Mouse (Mus musculus): ENCODE results near the gene Sort1. TPM values are rescaled to one million over a fixed set of nuclear protein-coding genes. Genes with fewer than 3 reads are reported as not detected.
"Not testable (repeated sequence)": the region's sequence is repeated elsewhere in the genome, so short reads cannot be mapped to it uniquely, and the experiment has no call there.

Gene Sort1
- 41.5 and 51.7 TPM in 2 replicates for polyA plus RNA-seq (2012; rRNA removed)

DNA sequence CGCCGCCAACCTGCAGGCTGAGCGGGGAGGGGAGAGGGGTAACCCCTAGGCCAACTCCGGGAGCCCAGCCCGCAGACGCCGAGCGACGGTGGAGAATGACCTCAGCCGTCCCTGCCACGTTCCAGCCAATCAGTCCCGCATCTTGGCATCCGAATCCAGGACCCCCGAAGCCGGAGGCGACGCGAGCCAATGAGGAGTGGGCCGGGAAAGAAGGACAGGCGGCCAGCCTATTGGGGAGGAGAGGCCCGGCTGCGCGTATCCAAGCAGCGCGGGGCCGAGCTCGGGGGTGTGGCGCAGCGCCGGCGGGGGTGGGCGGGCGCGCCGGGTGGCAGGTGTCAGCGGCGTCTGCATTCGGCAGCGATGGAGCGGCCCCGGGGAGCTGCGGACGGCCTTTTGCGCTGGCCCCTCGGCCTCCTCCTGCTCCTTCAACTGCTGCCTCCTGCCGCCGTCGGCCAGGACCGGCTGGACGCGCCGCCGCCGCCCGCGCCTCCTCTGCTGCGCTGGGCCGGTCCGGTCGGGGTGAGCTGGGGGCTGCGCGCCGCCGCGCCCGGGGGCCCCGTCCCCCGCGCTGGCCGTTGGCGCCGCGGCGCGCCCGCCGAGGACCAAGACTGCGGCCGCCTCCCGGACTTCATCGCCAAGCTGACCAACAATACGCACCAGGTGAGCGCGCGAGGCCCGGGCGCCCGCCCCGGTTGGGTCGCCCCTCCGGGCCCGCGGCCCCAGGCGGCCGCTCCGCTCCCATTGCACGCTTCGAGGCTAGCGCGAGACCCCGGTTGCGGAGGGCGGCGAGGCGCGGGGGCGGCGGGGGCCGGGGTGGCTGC, at the start of gene Sort1:
TSS of gene Sort1 (plus strand) at position 302 of the 821 bp plus-strand sequence.
- peak; percentile 70 for DNase-seq (ENCODE audit: low spot score)

DNA sequence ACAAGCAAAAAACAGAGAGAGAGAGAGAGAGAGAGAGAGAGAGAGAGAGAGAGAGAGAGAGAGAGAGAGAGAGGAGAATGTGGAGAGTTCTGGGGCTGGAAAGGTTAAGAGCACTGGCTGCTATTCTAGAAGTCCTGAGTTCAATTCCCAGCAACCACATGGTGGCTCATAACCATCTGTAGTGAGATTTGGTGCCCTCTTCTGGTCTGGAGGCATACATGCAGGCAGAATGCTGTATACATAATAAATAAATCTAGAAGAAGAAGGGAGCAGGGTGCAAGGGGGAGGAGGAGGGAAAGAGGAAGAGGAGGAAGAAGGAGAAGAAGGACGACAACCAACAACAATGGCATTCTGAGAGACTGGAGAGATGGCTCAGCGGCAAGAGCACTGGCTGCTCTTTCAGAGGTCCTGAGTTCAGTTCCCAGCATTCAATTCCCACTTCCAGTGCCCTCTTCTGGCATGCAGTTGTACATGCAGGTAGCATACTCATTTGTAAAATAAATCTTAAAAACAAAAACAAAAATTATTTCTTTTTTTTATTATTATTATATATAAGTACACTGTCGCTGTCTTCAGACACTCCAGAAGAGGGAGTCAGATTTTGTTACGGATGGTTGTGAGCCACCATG, 46.3 kb upstream of the Sort1 start:
- not testable (repeated sequence) for DNase-seq (ENCODE audit: low spot score)

DNA sequence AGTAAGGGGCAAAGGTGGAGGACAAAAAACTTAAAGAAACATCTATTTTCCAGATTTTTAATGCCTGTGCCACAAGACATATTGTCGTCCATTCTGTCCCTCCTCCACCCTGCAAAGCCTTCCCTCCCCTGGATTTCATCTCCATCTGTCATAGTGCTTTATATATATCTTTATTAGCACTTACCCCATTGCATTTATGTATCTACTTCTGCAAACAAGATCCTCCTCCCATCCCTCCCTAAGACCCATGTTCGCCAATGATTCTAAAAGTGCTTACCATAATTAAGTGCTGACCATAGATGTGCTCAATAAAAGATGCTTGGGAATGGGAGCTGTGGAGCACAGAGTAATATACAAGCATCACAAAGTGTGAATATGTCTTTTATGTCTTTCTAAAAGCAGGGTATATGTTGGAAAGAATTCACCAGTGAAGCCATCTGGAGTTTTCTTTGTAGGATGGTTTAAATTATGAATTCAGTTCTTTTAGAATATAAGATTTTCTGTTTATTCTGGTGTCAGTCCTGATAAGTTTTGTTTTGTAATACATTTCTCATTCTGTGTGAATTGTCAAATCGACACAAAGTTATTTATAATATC, 42.5 kb upstream of the Sort1 start:
- no peak for DNase-seq (ENCODE audit: low spot score)

DNA sequence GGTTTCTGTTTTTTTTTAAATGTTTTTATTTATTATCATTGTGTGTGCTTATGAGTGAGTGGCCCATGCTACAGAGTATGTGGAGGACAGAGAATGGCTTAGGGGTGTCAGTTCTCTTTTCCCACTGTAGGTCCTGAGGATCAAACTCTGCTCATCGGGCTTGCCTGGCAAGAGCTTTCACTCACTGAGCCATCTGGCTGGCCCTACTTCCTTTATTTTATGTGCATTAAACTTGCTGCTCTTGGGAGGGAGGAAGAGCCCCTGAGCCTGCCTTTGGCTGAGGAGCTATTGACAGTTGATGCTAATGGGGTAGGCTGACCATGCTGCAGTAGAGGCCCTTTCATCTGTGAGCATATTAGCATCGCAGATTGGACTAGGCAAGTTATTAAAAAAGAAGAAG, 37.0 kb upstream of the Sort1 start:
- no peak for DNase-seq (ENCODE audit: low spot score)

DNA sequence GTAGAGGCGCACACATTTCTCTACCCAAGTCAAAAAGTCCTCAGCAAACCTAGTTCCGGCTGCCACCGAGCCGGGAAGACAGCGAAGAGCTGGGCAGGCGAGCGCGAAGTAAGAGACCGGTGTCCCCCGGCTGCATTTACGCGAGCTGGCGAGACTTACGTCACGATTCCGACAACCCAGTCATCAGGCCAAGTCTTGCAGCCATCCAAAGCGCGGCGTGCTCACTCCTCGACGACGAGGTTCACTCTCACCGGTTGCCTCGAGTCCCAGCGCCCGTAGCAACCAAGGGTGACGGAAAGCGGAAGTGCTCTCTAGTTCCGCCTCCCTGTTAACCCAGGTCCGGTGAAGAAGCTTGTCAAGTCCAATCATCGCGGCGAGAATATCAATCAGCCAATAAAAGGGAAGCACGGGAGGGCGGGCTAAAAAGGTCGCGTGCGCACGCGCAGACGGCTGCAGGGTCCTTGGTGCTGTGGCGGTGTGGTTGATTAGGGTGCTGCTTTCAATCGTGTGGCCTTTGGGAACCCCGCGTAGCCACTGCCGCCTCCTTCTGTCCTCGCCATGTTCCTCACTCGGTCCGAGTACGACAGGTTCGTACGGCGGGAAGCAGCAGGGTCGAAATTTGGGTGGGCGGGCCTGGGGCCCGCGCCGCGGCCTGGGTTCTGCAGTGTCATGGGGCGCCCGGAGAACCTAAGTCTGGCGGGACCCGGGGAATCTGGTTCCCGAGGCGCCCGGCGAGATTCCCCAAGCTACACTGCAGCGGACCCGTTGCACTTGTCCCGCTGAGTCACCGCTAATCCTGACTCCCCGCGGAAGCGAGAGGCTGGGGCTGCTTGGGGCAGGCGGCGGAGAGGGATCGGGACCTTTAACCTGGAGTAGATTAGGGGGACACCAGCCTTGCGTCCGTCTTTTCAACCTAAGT, 26.9 kb upstream of the Sort1 start, which contains the start of gene Psma5:
TSS of gene Psma5 (plus strand) at position 208 of the 919 bp plus-strand sequence.
- DNase-seq (ENCODE audit: low spot score), result peak; percentile 70

DNA sequence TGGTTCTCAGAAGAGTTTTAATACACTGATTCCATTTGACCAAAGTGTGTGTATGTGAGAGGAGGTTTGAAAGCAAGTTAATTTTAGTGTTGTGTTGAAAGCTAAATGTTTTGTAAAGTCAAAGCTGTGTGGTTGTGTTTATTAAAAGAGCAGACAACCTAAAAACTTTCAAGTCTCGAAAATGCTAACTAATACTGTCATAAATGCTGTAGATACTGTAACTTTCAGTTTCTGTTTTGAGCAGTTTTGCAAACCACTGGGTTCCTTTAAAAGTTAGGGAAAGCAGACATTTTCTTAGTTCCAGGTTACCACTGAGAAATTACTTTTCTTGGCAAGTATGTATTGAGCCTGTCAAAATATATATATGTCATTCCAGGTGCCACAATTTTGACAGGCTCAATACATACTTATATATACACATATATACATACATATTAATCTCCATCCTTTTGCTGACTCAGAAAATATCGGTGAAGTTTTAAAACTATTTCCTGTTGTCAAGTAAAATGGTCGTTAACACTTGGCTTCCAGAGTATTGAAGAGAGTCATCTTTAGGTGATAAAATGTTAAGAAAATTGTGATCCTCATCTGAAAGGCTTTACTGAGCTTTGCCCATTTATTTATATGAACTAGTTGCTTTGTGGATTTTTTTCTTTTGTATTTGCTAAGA, 25.9 kb upstream of the Sort1 start:
- DNase-seq (ENCODE audit: low spot score), result no peak

DNA sequence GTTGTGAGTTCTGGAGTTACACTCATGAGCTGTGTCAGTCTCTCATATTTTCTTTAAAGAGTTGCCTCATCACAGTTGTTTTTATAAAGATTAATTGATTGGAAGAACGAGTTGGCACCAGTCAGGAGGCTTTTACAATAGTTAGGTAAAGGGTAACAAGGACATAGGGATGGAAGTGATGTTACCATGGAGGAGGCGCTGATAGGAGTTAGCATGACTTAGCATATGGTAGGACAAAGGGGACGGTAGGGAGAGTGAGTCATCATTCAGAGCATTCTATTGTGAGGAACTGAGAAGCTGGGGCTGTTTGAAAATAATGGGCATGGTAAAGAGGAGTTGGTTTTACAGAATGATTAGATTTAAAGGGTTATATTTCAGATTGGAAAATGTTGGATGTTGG, 24.6 kb upstream of the Sort1 start:
- DNase-seq (ENCODE audit: low spot score), result no peak

DNA sequence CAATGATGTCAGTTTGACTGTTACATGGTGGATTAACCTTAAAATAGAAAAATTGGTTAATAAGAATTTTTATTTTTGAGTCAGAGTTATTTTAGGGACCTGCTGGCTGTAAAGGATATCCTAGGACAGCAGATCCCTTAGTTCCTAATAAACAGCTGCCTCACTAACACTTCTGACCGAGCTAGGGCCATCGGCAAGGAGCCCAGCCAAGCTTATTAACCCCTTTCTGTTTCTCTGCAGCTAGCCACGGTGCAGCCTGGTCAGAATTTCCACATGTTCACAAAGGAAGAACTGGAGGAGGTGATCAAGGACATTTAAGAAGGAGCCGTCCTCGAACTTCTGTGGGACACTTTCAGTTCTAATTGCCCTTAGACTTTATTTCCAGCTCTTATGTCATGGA, 4.4 kb upstream of the Sort1 start:
- DNase-seq (ENCODE audit: low spot score), result not testable (repeated sequence)

DNA sequence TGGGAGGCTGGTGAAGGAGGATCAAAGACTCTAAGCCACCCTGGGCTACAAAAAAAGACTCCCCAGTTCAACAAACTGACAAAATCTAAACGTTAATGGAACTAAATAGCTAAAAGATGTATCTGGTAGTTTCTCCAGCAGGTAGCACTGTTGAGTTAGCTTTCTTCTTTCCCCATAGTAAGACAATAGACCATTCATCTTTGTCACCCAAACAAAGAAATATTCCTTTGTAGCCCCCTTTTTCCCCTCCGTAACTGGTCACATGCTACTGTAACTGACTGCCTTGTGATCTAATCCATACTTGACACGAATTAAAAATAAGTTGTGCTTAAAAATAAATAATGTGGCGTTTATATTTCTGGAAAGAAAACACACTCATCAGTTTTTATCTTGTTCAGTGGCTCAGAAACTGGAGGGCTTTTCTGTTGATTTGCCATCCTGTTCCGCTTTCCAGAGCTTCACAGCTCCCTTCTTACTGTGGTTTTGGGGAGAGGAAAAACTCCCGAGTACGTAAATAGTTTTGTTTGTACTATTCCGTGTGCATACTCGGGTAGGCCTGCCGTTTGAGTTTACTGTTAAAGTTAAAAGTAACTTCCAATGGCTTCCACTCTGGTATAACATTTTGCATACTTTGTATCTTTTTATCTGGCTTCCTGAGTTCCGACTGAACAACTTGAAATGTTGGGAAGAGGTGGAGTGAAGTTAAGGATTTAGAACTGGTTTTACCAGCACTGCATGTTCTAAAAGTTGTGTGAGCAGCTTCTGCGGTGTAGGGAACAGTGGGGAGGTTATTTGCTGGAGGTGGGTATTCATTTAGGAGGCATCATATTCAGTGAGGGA, 1.3 kb upstream of the Sort1 start:
- no peak for DNase-seq (ENCODE audit: low spot score)

DNA sequence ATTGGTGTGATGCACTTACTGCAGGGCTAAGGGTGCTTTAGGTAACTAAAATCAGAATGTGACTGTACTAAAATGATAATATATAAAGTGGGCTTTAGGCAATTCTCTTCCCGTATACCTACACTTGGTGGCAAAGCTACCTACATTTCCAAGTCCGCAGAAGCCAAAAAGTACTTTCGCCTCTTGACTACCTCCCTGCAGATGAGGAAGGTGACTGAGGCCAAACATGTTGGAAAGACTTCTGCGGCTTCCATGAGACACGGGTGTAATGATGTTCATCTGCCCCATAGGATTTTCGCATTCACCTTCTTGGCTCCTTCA, 681 bp upstream of the Sort1 start:
- no peak for DNase-seq (ENCODE audit: low spot score)

DNA sequence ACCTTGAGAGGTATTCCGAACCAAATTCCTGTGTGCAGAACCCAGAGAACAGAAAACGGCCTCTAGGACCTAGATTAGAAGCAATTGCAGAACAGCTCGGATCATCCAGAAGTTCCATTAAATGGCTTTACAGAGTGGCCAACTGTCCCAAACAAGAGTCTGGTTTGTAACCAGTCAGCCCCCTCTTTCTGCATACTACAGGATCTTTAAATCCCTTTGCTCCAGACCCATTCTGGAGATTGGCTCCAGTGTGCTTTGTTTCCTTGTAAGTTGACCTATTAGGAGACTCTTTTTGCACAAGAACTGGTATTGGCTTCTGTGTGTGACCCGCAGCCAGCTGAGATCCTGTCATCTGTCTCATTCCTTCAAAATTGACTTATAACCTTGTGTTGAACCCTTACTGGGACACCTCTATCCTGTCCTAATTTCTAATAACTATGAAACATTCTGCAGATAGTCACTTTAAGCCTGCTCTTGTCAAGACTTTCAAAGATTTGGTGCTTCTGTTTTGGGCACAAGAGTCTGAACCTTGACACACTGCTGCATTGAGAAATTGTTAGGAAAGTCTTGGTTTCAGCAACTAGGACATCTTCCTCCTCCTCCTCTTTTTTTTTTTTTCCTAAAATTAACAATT, 1.3 kb downstream of the Sort1 start:
- no peak for DNase-seq (ENCODE audit: low spot score)

DNA sequence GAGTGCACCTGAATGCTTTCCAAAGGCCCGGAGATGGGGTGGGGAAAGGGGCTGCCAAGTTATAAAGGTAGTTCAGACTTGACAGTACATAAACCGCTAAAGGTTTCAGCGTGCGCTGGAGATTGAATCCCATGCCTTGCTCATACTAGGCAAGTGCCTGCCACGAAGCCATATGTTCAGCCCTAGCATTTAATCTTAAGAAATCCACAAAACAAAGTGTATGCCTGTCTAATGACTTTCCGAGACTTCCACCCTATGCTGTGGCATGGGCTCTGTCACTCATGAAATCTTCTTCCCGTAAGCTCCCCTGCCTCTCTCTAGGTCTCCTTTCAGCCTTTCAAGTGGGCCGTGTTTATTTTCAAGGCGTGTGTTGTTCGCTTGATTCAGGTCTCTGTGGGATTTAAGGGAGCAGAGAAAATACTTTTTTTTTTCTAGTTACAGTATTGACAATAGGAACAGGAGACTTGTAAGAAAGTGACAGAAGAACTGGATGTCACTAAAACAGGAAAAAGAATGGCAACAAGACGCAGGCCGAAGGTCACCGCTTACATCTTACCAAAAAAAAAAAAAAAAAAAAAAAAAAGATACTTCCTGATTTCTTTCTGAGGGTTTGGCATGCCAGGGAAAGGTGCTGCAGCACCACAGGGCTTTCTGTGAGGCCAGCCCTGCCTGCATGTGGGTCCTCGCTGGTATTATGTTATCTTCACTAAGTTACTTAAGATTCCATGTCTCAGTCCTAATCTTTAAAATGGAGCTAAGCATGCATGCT, 3.0 kb downstream of the Sort1 start:
- DNase-seq (ENCODE audit: low spot score), result no peak

DNA sequence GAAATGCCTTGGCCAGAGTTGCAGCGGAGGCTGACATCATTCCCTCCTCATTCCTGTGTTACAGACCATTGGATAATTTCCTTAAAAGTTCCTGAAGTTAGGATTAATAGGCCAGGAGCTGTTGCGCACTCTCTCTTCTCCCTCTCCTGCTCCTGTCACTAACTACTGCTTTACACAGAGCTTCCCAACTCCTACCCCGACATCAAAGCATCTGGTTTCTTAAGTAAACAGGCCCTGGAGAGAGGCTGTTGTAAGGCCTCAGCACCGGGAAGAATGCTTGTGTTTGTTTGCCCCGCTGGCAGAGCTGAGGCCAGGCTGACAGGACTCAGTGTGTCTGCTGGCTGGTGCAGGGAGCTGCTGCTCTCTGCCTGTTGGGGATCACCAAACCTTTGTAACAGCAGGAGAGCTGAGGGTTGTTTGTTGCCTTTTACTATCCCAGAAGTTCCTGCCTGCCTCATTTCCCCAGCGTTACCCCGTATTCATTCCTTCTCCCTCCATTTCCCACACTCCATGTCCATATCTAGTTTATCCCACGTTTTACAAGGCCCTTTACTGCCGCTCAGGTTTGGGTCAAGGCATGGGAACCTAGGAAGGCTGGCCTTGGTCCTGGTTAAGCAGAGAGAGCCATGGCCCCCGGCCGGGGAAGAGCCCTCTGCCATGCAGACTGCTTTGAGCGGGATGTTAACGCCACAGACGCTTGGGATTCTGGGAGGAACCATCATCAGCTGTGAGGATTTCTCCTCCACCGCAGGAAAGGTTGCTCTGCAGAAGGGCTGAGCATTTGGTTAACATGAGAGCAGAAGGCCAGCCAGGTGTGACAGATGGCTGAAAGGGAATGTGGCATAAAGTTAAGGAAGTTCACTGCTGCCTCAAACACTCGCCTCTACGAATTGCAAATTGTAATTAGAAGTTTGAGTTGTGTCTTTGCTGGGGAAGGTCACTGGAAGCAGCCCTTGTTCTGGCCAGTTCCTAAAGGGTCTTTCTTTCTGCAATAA, 4.2 kb downstream of the Sort1 start:
- peak; percentile 41 for DNase-seq (ENCODE audit: low spot score)

DNA sequence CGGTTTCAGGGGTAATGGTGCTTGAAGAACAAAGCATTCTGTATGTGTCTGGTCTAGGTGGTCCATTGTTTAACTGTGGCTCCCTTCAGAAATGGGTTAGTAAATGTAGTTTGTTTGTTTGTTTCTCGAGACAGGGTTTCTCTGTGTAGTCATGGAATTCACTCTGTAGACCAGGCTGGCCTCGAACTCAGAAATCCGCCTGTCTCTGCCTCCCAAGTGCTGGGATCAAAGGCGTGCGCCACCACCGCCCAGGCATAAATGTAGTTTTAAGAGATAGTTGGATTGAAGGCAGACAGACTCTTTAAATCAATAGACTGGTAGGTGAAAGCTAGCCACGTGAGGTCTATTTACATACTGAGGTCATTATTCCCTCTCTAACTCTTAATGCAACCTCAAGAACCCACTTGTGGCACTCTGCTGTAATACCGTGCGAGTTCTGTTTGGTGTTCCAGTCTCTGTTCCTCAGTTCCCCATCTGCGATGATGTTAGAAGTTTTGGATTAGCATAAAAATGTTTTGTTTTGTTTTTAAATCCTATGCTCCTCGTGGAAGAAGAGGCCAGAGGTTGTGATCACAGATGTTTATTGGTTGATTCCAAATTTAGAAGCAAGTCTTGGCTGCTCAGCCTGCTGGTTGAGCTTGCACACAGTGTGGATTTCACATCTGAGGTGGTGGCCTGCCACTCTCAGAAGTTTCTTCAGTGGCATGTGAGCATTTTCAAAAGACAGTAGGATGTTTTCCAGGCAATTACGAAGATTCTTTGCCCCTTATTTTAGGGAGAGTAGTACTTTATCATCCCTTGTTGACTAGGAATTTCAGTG, 5.6 kb downstream of the Sort1 start:
- DNase-seq (ENCODE audit: low spot score), result no peak

DNA sequence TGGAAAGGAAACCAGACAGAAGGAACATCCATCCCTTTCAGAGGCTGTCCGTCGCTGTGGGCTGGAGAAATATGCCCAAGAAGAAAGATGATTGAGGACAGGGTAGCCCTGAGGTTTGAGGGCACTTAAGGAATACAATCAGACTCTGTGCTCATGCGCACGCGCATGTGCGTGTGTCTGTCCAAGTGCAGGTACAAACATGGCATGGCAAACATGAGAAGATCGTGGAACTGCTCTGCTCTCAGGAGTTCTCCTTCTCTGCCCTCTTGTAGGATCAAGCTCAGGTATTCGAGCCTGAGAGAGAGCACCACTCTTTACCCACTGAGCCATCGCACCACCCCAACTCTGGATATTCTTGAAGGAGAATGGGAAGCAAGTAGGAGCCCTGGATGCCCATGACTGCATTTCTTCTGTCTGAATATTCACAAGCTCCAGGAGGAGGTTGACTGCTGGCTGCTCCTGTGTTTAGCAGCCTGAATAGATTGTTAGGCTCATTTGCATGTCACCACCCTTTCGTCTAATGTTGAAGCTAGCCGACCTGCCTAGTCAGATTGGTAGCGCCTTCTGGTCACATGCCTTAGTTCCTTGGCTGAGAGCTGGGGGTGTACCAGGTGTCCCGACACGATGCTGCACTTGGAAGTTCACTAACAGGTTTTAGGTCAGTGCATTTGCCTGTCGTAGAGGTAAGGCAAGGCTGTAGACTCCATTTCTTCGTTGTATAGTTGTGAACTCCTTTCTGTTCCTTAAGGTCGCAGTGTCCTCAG, 7.3 kb downstream of the Sort1 start:
- DNase-seq (ENCODE audit: low spot score), result no peak

DNA sequence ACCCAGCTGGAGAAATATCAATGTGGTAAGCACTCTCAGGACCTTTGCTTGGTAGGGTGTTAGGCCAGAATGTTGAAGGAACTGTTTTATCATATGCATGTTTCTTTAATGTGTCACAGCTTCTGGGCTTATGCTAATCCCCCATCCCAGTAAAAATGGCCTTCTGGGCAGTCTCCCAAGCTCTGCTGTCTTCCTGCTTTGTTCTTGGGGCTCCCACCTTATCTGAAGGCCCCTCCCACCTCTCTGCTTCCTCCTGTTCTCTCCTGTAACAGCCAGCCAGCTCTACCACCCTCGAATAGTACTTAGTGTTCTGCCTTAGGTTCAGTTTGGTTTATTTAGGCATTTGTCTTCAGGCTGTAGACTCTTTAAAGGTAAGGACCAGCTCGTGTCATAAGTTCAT, 10.5 kb downstream of the Sort1 start:
- DNase-seq (ENCODE audit: low spot score), result no peak
